Mouse (Mus musculus) embryo, embryonic 10 days (tissue): ENCODE measurements at regions not wholly inside any gene's neighbourhood (a gene's known extent, or its start where the extent isn't known, plus 50 kb on each side); places are given as distances from the start of the nearest gene placed in this dataset.

Experiments
- DNase-seq: peaks from one replicate; pipeline ENCODE4 v3.0.0-alpha.2; 2015; ENCODE audit warnings: low spot score

GRCm38 (mm10) chr1:39047316-39047715 is 61.9 kb downstream of the Pdcl3 start:
- DNase-seq, result no peak

DNA sequence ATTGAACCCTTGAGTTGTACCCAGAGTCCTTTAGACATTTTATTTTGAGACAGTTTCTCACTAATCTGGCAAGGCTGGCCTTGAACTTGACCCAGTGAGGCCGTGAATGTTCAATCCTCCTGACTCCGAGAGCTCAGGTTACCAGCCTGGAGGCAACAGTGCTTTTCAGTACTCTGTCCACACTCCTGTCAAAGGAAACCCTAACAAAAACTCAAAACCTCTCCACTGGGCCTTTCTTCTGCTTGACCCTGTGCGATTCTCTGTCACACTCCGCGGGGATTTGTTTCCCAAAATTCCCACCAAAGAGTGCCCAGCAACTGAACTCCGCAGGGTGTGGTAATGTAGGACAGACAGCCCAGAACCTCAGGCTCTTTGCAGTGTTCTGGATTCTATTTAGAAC is 71.9 kb downstream of the Pdcl3 start:
- no peak for DNase-seq

- no peak for DNase-seq
These were observed 77.1 kb downstream of the Pdcl3 start for GRCm38 (mm10) chr1:39062509-39062908.

DNA sequence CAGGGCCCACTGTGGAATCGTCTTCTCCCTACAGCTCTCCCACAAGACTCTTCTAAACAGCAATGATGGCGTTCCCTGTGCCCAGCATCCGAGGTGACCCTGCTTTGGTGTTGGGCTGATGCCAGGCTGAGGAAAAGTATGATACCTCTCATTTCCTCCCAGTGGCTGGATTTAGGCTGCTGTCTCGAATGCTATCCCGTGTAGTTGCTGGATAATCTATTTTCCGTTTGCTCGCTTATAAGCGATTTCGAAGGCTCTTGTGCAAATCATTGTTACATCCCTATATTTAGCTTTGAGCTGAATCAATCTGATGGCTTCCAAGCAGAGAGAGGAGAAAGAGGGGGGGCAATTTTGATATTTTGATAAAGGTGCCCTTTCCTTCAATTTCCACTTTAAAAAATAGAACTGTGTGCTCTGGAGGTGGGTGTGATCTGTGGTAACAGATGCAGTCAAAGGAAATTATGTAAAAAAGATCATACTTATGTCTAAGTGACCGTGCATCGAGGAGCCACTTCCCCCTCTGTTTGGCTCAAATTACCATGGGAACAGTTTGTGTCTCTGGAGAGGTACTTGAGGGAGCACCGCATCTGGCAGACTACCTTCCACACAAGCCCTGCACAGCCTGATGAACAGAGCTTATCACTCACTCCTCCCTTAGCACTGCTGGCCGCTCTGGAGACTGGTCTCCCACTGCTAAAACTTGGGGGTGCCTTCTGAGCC is 78.4 kb downstream of the Pdcl3 start:
- no peak for DNase-seq

GRCm38 (mm10) chr1:39064781-39065180 is 79.4 kb downstream of the Pdcl3 start:
- DNase-seq, result no peak

- no peak for DNase-seq
These were observed 82.5 kb downstream of the Pdcl3 start for GRCm38 (mm10) chr1:39067901-39068300.

GRCm38 (mm10) chr1:39069086-39069655 is 83.8 kb downstream of the Pdcl3 start:
- DNase-seq, result no peak

DNA sequence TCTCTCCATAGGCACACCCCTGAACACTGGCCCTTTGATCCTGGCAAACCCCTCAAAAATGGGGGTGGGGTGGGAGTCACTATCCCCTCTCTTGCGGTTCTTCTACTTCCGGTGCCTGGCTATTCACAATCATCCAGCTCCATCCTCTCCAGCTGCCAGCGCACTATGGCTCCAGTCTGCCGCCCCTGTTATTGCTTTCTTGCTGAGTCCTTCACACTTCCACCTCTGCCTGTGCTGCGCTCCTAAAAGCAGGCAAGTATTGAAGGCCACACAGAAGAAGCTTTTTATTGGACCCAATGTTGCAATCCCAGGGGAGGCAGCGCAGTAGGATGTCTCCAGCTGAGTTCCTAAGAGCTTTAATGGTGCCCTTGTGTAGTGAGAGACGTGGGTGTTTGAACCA is 84.3 kb downstream of the Pdcl3 start:
- DNase-seq, result no peak

- DNase-seq, result no peak
These were observed 90.6 kb downstream of the Pdcl3 start for GRCm38 (mm10) chr1:39075966-39076365.

DNA sequence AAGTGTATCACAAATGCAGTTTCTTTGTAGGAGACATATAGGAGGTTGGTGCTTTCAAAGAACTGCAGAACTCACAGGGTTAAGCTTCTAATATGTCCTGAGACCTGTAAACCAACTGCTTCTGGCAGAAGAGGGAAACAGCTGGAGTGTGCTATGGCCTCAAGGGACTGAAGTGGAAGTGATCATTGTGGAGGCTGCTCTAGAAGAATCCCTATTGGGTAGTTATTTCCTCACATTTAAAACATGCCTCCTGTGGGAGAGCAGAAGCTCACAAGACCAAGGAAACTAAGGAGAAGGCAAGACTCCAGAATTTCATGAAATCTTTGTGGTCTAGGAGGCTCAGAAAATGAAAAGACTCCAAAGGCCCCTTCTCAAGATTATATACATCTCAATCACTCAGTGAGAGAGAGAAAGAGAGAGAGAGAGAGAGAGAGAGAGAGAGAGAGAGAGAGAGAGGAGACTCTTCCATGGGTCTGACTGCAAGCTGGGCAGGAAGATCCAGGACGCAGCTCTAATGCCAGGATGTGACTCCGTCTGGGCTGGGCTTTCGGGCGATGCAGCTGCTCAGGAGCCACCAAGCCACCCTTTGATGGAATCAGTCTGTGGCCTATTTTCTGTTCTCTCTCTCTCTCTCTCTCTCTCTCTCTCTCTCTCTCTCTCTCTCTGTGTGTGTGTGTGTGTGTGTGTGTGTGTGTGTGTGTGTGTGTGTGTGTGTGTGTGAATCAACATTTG is 93.3 kb downstream of the Pdcl3 start:
- no peak for DNase-seq

- DNase-seq, result no peak
These were observed 98.8 kb downstream of the Pdcl3 start for GRCm38 (mm10) chr1:39083911-39084826.

GRCm38 (mm10) chr1:39086273-39086672 is 100.9 kb downstream of the Pdcl3 start:
- DNase-seq, result no peak

DNA sequence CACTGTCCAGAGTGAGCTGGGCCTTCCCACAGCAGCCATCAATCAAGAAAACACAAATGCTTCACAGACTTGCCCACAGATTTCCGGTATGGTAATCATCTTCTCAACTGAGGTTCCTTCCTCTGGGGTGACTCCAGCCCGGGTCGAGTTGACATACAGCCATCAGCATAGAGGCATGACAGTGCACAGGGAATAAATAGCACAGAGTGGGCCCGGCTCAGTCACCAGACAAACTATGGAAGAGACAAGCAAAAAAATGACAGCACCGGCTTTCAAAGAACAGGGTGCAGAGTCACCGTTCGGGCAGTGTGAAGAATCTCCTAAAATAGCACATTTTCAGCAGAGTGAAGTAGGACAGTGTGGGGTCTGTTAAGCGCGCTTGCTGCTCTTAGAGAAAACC is 103.7 kb upstream of the Npas2 start:
- DNase-seq, result no peak

DNA sequence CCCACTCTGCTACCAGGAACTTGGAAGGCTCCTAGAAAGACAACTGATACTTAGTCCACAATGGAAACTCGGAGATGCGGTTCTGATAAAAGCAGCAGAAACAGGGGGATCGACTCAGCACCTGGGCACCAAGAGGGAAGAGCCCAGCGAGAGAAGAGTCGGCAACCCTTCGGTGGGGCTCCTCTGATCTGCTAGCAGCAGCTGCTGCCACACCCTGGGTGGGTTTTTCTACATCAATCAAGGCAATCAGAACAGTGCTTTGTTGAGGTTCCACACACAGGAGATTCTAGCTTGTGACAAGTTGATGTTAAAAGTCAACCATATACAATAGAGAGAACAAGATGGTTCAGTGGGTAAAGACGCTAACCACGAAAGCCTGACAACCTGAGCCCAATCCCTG is 102.4 kb upstream of the Npas2 start:
- DNase-seq, result no peak

GRCm38 (mm10) chr1:39091638-39092037 is 101.9 kb upstream of the Npas2 start:
- no peak for DNase-seq

- DNase-seq, result no peak
These were observed 100.2 kb upstream of the Npas2 start for GRCm38 (mm10) chr1:39093291-39093690.

DNA sequence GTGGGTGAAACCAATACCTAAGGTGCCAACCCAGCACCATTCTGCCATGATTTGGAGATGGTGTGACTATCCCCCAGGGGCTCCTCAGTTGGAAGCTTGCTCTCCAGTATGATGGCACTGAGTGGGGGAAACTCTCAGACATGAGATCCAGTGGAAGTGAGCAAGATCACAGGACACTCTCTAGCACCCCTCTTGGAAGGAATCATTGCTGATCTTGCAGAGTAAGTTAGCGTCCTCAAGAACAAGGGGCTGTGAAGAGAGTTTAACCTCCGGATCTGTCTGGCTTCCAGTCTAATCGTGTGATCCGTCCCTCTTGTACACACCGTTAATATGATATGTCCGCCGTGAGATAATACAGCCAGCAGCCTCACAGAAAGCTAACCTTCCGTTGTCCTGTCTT is 99.5 kb upstream of the Npas2 start:
- DNase-seq, result no peak

DNA sequence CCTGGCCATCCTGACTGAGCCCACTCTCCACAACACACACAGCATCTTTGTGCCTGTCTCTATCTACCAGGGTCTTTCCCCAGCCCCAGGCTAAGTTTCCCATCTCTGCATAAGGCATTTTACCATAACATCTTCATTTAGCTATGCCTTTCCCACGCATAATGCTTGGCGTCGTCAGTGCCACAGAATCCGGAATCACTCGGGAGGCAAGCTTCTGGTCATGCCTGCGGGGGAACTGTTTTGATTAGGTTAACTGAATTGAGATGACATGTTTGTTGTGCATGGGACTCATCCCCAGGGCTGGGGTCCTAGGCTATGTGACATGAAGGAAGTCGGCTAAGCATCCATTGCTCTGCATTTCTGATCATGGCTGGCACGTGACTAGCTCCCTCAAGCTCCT is 97.6 kb upstream of the Npas2 start:
- DNase-seq, result no peak

DNA sequence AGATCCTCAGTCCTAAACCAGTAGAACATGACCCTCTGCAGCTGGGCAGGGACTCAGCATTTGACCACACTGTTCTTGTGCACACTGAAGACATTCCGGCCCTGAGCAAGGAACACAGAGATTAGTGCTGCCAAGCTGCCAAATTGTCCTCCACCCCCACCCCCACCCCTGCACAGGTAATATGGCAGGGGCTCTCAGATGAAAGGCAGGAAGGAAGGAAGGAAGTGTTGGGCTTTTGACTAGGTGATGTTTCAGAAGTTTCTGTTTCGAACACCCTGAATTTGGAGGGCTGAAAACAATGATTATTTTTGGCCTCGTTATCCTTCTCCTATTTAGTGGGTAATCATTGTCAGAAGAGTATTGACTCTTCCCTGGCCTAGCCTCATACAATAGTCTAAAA is 96.8 kb upstream of the Npas2 start:
- no peak for DNase-seq

GRCm38 (mm10) chr1:39097499-39097898 is 96.0 kb upstream of the Npas2 start:
- DNase-seq, result no peak

- no peak for DNase-seq
These were observed 95.4 kb upstream of the Npas2 start for GRCm38 (mm10) chr1:39098154-39098553.

DNA sequence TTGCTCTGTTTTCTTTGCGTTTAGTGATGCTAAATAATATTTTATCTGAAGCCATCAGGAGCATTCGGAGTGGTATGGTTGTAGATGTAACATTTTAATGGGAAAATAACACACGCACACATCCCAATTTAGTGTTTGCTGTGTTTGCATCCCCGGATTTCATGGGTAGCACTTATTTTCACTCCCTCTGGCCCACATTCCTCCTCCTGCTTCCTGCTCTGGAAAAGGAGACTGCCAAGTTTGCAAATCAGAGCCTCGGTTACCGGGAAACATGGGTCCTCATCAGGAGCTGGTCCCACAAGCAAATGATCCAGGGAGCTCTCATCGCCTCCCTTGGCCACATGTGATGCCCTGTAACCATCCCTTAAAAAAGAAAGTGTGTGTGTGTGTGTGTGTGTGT is 94.3 kb upstream of the Npas2 start:
- DNase-seq, result no peak
